Mouse (Mus musculus): ENCODE results near the gene Gm3373. TPM values are rescaled to one million over a fixed set of nuclear protein-coding genes. Genes with fewer than 3 reads are reported as not detected.
"Not testable (repeated sequence)": the region's sequence is repeated elsewhere in the genome, so short reads cannot be mapped to it uniquely, and the experiment has no call there.

Gm3373 gene
- not detected for total RNA-seq (2018; cell fraction: chromatin; rRNA removed)
- not detected for total RNA-seq (2018; cell fraction: cytosol; rRNA removed)
- not detected for total RNA-seq (2018; cell fraction: nucleus; rRNA removed)
- polyA plus RNA-seq (2018) = not detected in 3 replicates

GRCm38 (mm10) chr14:5741477-5741876 is at the start of gene Gm3373:
TSS of gene Gm3373 (minus strand) at chr14:5741577.
- H3K27ac ChIP-seq; H3K79me2 ChIP-seq (ENCODE audit: inconsistent target); H3K36me3 ChIP-seq (ENCODE audit: inconsistent target); H3K4me3 ChIP-seq (ENCODE audit: inconsistent target): not testable (repeated sequence)
- WGBS (ENCODE audit: missing documents) = no CpG with 5 or more reads among the region's 37 CpGs

GRCm38 (mm10) chr14:5687357-5687756 is 54.0 kb downstream of the Gm3373 start, which contains the start of gene Gm9603:
TSS of gene Gm9603 (minus strand) at chr14:5687457.
- no CpG with 5 or more reads among the region's 2 CpGs for WGBS (ENCODE audit: missing documents)
- not testable (repeated sequence) for H3K4me3 ChIP-seq (ENCODE audit: inconsistent target); H3K36me3 ChIP-seq (ENCODE audit: inconsistent target); H3K79me2 ChIP-seq (ENCODE audit: inconsistent target); H3K27ac ChIP-seq

Other genes with a start within 250 kb of the Gm3373 start
- not detected in 3 replicates for gene Gm3488, start 239.9 kb downstream of the Gm3373 start, polyA plus RNA-seq (2018)
- not detected in 3 replicates for gene Gm3532, start 203.1 kb downstream of the Gm3373 start, polyA plus RNA-seq (2018)
- not detected in 3 replicates for gene Gm8265, start 108.5 kb downstream of the Gm3373 start, polyA plus RNA-seq (2018)
- gene Gm9603, start 54.1 kb downstream of the Gm3373 start, polyA plus RNA-seq (2018) = not detected in 3 replicates
- gene Gm3383, start 66.4 kb upstream of the Gm3373 start, polyA plus RNA-seq (2018) = not detected in 3 replicates
- not detected in 3 replicates for gene Gm3424, start 88.8 kb upstream of the Gm3373 start, polyA plus RNA-seq (2018)
- not detected in 3 replicates for gene Gm8237, start 138.8 kb upstream of the Gm3373 start, polyA plus RNA-seq (2018)
- gene Gm3248, start 220.2 kb upstream of the Gm3373 start, polyA plus RNA-seq (2018) = not detected in 3 replicates
- not detected in 3 replicates for gene Gm3453, start 237.6 kb upstream of the Gm3373 start, polyA plus RNA-seq (2018)